Mouse (Mus musculus): ENCODE data around the gene Mcrip2. TPM values are rescaled to one million over a fixed set of nuclear protein-coding genes. Genes with fewer than 3 reads are reported as not detected.
A peak's percentile ranks its signal among the peaks of the same experiment; 100 is the strongest.

Gene Mcrip2
- polyA plus RNA-seq, 1 experiment from 2014 or later: 14.4 TPM

DNA sequence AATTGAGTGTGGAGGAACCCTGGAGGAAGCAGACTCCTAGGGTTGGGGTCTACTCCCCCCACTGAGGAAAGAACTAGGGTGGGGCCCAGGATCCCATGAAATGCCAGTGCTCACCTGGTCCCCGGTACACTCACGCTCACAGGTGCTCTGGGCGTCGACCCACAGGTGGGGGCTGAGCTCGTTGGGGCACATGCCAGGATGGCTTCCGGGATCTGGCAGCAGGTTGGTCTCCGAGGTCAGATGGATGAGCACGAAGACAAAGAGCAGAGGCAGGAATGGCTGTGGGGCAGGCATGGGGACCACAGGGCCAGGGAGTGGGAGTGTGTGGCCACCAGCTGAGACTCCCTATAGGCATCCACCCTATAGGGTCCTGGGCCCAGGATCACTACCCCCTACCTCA lies 11.2 kb upstream of the Mcrip2 start:
- H3K9ac ChIP-seq (replicated peaks): no peak overlapping the region
- no peak overlapping the region for H3K4me2 ChIP-seq (replicated peaks)
- peaks cover 39% of the 10 kb centered on the region for H3K36me3 ChIP-seq
- H3K4me1 ChIP-seq: peaks cover 26% of the 10 kb centered on the region
- no peak for ATAC-seq (replicated peaks)
- no peak overlapping the region for H3K4me3 ChIP-seq
- 75% methylated on average over 8 of the region's 8 CpGs for WGBS
- no peaks in the 10 kb centered on the region for H3K27me3 ChIP-seq
- H3K27ac ChIP-seq (replicated peaks): no peak overlapping the region
- no peaks in the 10 kb centered on the region for H3K9me3 ChIP-seq

DNA sequence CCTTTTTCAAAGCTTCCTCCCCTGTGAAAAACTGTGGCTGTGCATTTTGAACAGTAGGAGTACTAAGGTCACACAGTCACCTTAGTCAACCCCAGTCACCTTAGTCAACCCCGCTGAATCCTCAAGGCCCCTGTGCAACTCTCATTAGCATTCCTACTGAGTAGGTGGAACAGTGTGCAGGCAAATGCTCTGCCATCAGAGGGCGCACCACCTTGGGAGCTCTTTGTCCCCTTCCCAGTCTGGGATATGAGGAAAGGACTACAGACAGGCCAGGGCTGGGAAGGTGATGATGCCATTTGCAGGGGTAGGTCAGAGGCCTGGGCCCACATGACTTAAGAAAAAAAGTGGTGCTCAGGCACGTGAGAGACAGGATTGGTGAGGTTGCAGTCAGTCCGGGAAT lies 10.7 kb upstream of the Mcrip2 start:
- Histone ChIP-seq H3K27me3 (no peaks in the 10 kb centered on the region), H3K36me3 (peaks cover 34% of the 10 kb centered on the region), H3K9me3 (no peaks in the 10 kb centered on the region), H3K4me3 (no peak overlapping the region), H3K9ac (replicated peaks) (no peak overlapping the region), H3K27ac (replicated peaks) (no peak overlapping the region), H3K4me1 (peaks cover 29% of the 10 kb centered on the region), H3K4me2 (replicated peaks) (no peak overlapping the region)
- no peak for ATAC-seq (replicated peaks)
- WGBS: 52% methylated on average over 4 of the region's 4 CpGs

DNA sequence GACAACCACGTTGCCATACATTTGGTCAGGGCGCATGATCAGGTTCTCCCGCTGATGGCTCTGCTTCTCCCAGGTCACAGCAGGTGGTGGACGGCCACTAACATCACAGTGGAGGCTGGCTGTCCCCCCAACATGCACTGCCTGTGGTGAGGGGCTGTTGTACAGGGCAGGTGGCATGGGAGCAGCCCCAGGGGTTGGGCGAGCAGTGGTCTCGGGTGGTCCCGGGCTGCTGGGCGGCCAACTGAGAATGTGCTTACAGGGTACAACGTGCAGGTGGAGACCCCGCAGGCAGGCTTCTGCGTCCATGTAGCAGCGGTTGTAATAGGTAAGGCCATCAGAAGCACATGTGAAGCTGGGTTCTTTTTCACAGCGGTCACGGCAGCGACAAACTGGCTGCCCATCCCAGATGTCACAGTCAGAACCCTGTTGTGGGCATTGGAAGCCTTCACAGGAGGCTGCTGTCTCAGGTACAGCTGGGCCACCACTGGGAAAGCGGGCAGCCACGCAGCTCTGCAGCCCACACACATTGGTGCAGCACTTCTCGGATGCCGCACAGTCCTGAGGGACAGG lies 10.1 kb upstream of the Mcrip2 start:
- no peak overlapping the region for H3K27ac ChIP-seq (replicated peaks)
- H3K4me1 ChIP-seq: peaks cover 35% of the 10 kb centered on the region
- H3K4me3 ChIP-seq: no peak overlapping the region
- H3K27me3 ChIP-seq: no peaks in the 10 kb centered on the region
- no peak for ATAC-seq (replicated peaks)
- 91% methylated on average over 19 of the region's 19 CpGs for WGBS
- H3K9me3 ChIP-seq: no peaks in the 10 kb centered on the region
- H3K9ac ChIP-seq (replicated peaks): no peak overlapping the region
- peaks cover 29% of the 10 kb centered on the region for H3K36me3 ChIP-seq
- H3K4me2 ChIP-seq (replicated peaks): no peak overlapping the region

DNA sequence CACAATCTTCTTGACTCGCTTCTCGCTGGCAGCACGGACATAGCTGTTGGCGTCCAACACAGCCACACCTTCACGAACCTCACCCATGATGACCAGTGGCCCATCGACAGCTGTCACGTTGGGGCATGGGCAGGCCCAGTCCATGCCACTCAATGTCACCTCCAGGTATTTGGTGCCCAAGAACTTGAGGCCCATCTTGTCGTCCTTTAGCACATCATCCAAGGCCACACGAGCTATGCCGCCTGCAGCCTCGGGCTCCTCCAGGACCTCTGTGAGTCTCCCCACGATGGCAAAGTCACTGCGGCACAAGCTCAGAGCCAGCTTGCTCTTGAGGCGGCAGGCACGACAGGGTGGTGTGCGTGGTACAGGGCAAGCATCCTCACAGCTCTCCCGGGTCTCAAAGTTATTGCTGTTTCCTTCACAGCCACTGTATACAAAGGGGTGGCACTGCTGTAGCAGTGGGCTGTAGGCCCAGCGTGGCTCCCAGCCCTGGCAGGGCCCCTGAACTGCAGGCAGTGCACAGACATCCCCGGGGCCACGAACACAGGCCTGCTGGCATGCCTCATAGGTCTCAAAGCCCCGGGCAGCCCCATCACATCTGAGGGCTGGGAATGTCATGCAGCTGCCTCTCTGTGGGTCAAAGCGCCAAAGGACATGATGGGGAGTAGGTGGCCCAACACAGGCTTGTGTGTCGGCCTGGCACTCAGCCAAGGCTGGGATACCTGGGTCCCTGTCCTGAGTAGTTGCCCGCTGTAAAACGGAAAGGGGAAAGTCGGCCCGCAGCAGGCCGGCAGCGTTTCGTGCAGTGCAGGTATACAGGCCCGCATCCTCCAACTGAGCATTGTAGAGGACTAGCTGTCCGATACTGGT lies 9.4 kb upstream of the Mcrip2 start:
- peaks cover 23% of the 10 kb centered on the region for H3K36me3 ChIP-seq
- no peak for ATAC-seq (replicated peaks)
- no peak overlapping the region for H3K9ac ChIP-seq (replicated peaks)
- WGBS: 91% methylated on average over 32 of the region's 32 CpGs
- H3K4me3 ChIP-seq: no peak overlapping the region
- peaks cover 35% of the 10 kb centered on the region for H3K4me1 ChIP-seq
- H3K27me3 ChIP-seq: no peaks in the 10 kb centered on the region
- no peaks in the 10 kb centered on the region for H3K9me3 ChIP-seq
- no peak overlapping the region for H3K27ac ChIP-seq (replicated peaks)
- no peak overlapping the region for H3K4me2 ChIP-seq (replicated peaks)

DNA sequence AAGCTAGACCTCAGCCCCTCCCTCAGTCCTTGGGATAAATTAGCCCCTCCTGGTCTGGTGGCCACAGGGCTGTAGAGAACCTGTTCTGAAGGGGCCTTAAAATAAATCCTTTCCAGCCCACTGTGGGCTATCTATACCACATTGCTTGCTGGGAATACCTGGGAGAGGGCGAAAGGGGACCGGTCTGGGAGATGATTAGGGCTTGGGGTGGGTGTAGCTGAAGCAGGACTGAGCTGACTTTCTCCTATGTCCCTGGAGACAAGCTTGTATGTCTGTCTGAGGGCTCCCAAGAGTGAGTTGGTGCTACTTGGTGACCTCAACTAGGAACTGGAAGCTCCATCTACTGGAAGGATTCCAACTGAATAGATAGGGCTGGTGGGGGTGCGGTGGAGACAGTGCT lies 8.5 kb upstream of the Mcrip2 start:
- H3K27me3 ChIP-seq: no peaks in the 10 kb centered on the region
- ATAC-seq (replicated peaks): no peak
- no peak overlapping the region for H3K9ac ChIP-seq (replicated peaks)
- H3K27ac ChIP-seq (replicated peaks): no peak overlapping the region
- H3K36me3 ChIP-seq: peaks cover 20% of the 10 kb centered on the region
- peaks cover 35% of the 10 kb centered on the region for H3K4me1 ChIP-seq
- no peak overlapping the region for H3K4me2 ChIP-seq (replicated peaks)
- H3K9me3 ChIP-seq: no peaks in the 10 kb centered on the region
- H3K4me3 ChIP-seq: no peak overlapping the region
- WGBS: 99% methylated on average over 3 of the region's 3 CpGs

DNA sequence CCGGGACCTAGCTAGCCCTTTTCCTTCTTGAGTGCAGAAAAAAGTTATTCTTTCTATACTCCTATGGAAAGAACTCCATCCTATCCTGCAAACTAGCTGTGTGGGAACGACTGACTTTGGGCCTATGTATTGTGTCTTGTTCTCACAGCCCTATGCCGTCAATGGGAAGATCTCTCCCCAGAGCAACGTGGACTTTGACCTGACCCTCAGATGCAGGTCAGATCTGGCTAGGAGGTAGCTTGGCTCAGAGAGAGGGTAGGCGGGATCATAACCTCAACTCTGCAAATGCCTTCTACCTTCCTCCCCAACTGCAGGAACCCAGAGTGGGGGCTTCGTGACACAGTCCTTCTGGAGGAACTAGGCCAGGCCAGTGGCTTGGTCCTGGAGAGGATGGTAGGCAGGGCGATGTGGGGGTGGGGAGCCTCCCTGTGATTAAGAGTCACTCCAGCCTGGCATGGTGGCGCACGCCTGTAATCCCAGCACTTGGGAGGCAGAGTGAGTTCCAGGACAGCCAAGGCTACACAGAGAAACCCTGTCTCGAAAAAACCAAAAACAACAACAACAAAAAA lies 7.9 kb upstream of the Mcrip2 start:
- WGBS: 74% methylated on average over 10 of the region's 10 CpGs

DNA sequence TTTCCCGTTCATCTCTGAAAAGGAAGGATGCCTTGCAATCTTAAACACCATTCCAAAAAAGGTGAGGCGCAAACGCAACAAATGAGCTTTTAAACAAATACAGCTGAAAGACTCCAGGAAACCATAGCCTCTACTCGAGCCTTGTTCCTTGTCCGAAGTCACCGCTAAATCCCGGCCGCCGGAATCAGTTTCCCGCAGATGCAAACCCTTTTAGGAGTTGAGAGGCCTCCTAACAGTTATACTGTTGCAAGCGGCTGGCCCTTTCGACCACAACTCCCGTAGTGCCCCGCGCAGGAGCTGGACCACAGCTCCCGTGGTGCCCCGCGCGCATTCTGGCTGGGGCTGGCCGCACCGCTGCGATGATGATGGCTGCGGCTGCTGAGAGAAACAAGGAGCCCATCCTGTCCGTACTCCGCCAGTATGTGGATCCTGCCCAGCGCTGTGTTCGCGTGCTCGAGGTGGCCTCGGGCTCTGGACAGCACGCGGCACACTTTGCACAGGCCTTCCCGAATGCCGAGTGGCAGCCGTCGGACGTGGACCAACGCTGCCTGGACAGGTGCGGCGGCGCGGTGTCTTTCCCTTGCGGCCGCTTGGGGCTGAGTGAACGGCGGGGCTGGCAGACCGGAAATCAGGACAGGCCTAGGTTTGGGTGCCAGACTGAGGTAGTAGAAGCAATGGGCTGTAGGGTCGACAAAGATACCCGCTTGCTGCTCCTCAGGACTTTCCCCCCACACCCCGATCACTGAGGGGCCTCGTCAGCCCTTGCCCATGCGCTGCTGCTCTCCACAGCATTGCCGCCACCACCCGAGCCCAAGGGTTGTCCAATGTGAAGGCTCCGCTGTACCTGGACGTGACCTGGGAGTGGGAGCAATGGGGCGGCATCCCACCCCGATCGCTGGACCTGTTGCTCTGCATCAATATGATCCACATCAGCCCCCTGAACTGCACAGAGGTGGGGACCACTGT lies 6.9 kb upstream of the Mcrip2 start:
- Histone ChIP-seq H3K4me2 (replicated peaks) (peak overlapping the region; percentile 97), H3K9ac (replicated peaks) (peak overlapping the region; percentile 85), H3K27ac (replicated peaks) (peak overlapping the region; percentile 94), H3K27me3 (no peaks in the 10 kb centered on the region), H3K9me3 (no peaks in the 10 kb centered on the region), H3K36me3 (peaks cover 20% of the 10 kb centered on the region), H3K4me3 (peak overlapping the region; percentile 75), H3K4me1 (peaks cover 32% of the 10 kb centered on the region)
- under 1% methylated on average over 59 of the region's 59 CpGs for WGBS
- peak; percentile 93 for ATAC-seq (replicated peaks)

More for the DNA sequence above, 7.9 kb upstream of the Mcrip2 start:
- Histone ChIP-seq H3K9ac (replicated peaks) (peak overlapping the region; percentile 85), H3K9me3 (no peaks in the 10 kb centered on the region), H3K4me2 (replicated peaks) (peak overlapping the region; percentile 97), H3K4me1 (peaks cover 35% of the 10 kb centered on the region), H3K4me3 (peak overlapping the region; percentile 75), H3K36me3 (peaks cover 20% of the 10 kb centered on the region), H3K27ac (replicated peaks) (peak overlapping the region; percentile 94), H3K27me3 (no peaks in the 10 kb centered on the region)
- ATAC-seq (replicated peaks): no peak

DNA sequence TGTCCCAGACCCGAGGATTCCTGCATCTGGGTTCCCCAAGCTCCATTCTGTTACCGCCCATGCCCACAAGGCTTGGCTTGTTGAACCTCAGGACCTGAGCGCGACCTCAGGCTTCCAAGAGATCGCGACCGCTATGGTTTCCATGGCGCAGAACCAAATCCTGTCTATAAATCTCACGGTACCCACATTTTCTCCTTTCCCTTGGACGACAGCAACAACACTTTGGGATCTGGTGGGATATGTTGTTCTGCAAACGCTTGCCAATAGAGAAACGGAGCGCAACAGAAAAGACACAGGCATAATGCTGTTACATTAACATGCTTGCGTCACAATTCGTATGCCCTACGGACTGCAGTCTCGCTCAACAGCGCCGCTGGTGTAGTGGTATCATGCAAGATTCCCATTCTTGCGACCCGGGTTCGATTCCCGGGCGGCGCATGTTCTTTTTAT lies 6.2 kb upstream of the Mcrip2 start, which contains the start of gene Mettl26:
TSS of gene Mettl26 (plus strand) at position 354 of the 450 bp plus-strand sequence.
- H3K4me2 ChIP-seq (replicated peaks): peak within 1 kb of the TSS; percentile 97
- H3K4me1 ChIP-seq: peaks cover 27% of the 10 kb centered on the region
- no peaks in the 10 kb centered on the region for H3K9me3 ChIP-seq
- H3K36me3 ChIP-seq: peaks cover 20% of the 10 kb centered on the region
- H3K27me3 ChIP-seq: no peaks in the 10 kb centered on the region
- peak; percentile 77 for ATAC-seq (replicated peaks)
- H3K4me3 ChIP-seq: peak within 1 kb of the TSS; percentile 75
- peak within 1 kb of the TSS; percentile 85 for H3K9ac ChIP-seq (replicated peaks)
- WGBS: under 1% methylated on average over 25 of the region's 25 CpGs
- H3K27ac ChIP-seq (replicated peaks): peak within 1 kb of the TSS; percentile 94

DNA sequence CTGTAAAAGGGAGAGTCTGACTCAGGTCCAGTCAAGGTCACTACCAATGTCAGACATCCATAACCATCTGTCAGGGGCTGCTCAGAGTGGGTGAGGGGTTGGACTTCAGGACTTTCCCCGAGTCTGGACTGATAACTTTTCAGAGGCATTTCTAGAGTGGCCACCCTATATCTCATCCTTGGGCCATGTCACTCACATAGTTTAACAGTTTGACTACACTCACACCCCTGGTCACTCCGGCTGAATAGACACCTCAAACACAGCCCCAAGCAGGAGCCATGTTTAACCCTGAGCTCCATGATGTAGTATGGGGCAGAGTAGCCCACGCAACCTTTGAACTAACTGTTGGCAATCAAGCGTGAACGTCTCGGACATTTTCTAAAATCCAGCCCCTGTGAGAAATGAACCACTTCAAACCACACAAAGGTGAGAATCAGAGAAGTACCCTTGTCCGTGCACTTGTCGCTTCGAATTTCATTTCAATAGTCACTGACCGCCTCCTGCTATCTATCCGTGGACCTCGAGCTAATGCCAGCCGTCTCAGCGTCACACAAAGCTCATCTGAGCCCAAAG lies 5.7 kb upstream of the Mcrip2 start:
- 7% methylated on average over 14 of the region's 14 CpGs for WGBS
- no peaks in the 10 kb centered on the region for H3K27me3 ChIP-seq
- peak overlapping the region; percentile 75 for H3K4me3 ChIP-seq
- no peaks in the 10 kb centered on the region for H3K9me3 ChIP-seq
- ATAC-seq (replicated peaks): 0 out of 2 replicates have a peak, but pooled peaks have one; percentile 13
- H3K4me2 ChIP-seq (replicated peaks): peak overlapping the region; percentile 97
- H3K27ac ChIP-seq (replicated peaks): peak overlapping the region; percentile 94
- H3K9ac ChIP-seq (replicated peaks): peak overlapping the region; percentile 55
- peaks cover 27% of the 10 kb centered on the region for H3K4me1 ChIP-seq
- peaks cover 15% of the 10 kb centered on the region for H3K36me3 ChIP-seq

DNA sequence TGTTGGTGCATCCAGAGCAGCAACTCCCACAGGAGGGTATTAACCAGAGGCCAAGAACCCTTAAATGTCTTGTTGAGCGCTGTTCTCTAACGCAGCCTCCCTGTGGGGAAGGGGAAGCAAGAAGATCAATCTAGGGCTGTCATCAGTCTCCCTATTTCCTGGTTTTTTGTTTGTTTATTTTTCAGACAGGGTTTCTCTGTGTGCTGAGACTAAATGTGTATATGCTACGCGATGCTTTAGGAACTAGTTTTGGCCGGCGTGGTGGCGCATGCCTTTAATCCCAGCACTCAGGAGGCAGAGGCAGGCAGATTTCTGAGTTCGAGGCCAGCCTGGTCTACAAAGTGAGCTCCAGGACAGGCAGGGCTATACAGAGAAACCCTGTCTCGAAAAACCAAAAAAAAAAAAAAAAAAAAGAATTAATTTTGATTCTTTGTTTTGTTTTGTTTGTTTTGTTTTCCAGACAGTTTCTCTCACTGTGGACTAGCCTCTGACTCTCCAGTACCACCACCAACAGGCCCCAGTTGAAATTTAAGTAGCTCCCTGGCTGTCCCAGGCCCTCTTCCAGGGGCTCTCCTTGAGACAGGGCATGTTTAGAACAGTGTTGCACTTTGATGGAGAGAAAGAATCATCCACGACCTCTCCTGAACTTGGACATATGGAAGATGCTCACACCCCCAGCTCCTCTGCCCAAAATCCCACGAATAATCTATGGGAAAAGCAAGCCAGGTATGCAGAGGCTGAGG lies 5.0 kb upstream of the Mcrip2 start:
- H3K9ac ChIP-seq (replicated peaks): peak overlapping the region; percentile 55
- peaks cover 10% of the 10 kb centered on the region for H3K36me3 ChIP-seq
- peak overlapping the region; percentile 94 for H3K27ac ChIP-seq (replicated peaks)
- WGBS: 84% methylated on average over 11 of the region's 11 CpGs
- H3K4me2 ChIP-seq (replicated peaks): peak overlapping the region; percentile 97
- H3K9me3 ChIP-seq: no peaks in the 10 kb centered on the region
- H3K4me1 ChIP-seq: peaks cover 33% of the 10 kb centered on the region
- ATAC-seq (replicated peaks): no peak
- no peaks in the 10 kb centered on the region for H3K27me3 ChIP-seq
- H3K4me3 ChIP-seq: peak overlapping the region; percentile 75

All from forebrain, embryonic 15.5 days (tissue).